Mouse (Mus musculus) heart, embryonic 11.5 days (tissue): ENCODE measurements around the gene Rnf8. TPM values are rescaled to one million over a fixed set of nuclear protein-coding genes. Genes with fewer than 3 reads are reported as not detected.
A peak's percentile ranks its signal among the peaks of the same experiment; 100 is the strongest.

Experiments
- ATAC-seq: fragments of 200-750 bp; cut with Nextera tagmentation; replicated peaks from 2 replicates; pipeline ENCODE4 v1.8.0; 2017; ENCODE audit warnings: moderate library complexity; ENCODE audit not compliant: insufficient number of reproducible peaks, low FRiP score, low TSS enrichment
- H3K27ac ChIP-seq: fragments of 300-500 bp; sonication (generic); 2 replicates; pipeline ENCODE4 v1.5.1; 2014; ENCODE audit warnings: mild to moderate bottlenecking, low read depth, low read length
- H3K27me3 ChIP-seq: fragments of 300-500 bp; sonication (generic); 2 replicates; pipeline ENCODE4 v1.6.1; 2014; ENCODE audit warnings: mild to moderate bottlenecking, low read length, mixed read lengths; ENCODE audit not compliant: control insufficient read depth, insufficient read depth
- H3K36me3 ChIP-seq: fragments of 300-500 bp; sonication (generic); 2 replicates; pipeline ENCODE4 v1.6.1; 2014; ENCODE audit warnings: mild to moderate bottlenecking, low read length, moderate library complexity, mixed read lengths; ENCODE audit not compliant: control insufficient read depth, insufficient read depth
- H3K4me1 ChIP-seq: fragments of 300-500 bp; sonication (generic); 2 replicates; pipeline ENCODE4 v1.6.1; 2014; ENCODE audit warnings: low read length; ENCODE audit not compliant: control insufficient read depth, insufficient read depth
- H3K4me2 ChIP-seq: fragments of 300-500 bp; sonication (generic); 2 replicates; pipeline ENCODE4 v1.6.1; 2014; ENCODE audit warnings: mild to moderate bottlenecking, moderate library complexity
- H3K4me3 ChIP-seq: fragments of 300-500 bp; sonication (generic); 2 replicates; pipeline ENCODE4 v1.5.1; 2014; ENCODE audit warnings: low read depth, low read length
- H3K9ac ChIP-seq: fragments of 300-500 bp; sonication (generic); 2 replicates; pipeline ENCODE4 v1.6.1; 2014; ENCODE audit warnings: mild to moderate bottlenecking, low read depth, low read length, moderate library complexity
- H3K9me3 ChIP-seq: fragments of 300-500 bp; sonication (generic); replicated peaks from 2 replicates; pipeline ENCODE4 v1.6.1; 2016; ENCODE audit warnings: low read length; ENCODE audit not compliant: control insufficient read depth
- WGBS: fragments of 180-500 bp; shearing (Covaris S2); extraction: QIAGEN DNeasy Blood & Tissue Kit; methylation state at CpG from one replicate; pipeline ENCODE4 v1.1.7; 2014; ENCODE audit not compliant: insufficient replicate concordance; 5-methylcytosine and 5-hydroxymethylcytosine counted together
- microRNA-seq: library from miRNA; unstranded; fragments of <30 nt; microRNA quantifications from one replicate; pipeline ENCODE4, GENCODE M21; 2016; ENCODE audit warnings: borderline number of aligned reads
- polyA plus RNA-seq: library from polyadenylated mRNA; unstranded; fragments of >200 nt; fragmentation: Nextera tagmentation; extraction: Ambion mirVana; gene quantifications from 2 replicates; pipeline ENCODE4 v1.2.1, GENCODE M21; 2014

The Rnf8 gene
- polyA plus RNA-seq, 1 experiment from 2014 or later = 66.9 TPM

- no peak overlapping the region for H3K4me3 ChIP-seq
- WGBS = 93% methylated on average over 10 of the region's 10 CpGs
- 0 out of 2 replicates have a peak overlapping the region, but pooled peaks have one; percentile 18 for H3K9ac ChIP-seq
- H3K27ac ChIP-seq = peak overlapping the region; percentile 46; the same call in 1 of the 2 replicates
- ATAC-seq = no peak
- H3K9me3 ChIP-seq = no peaks in the 10 kb centered on the region
- H3K27me3 ChIP-seq = no peaks in the 10 kb centered on the region
- no peak overlapping the region for H3K4me2 ChIP-seq
- peaks cover 33% of the 10 kb centered on the region for H3K36me3 ChIP-seq
- H3K4me1 ChIP-seq = peaks cover 19% of the 10 kb centered on the region
Measured at GRCm38 (mm10) chr17:29688610-29689009, 74.0 kb downstream of the Rnf8 start.

- Histone ChIP-seq H3K9me3 (no peaks in the 10 kb centered on the region), H3K9ac (no peak overlapping the region), H3K4me2 (no peak overlapping the region), H3K27ac (no peak overlapping the region), H3K36me3 (peaks cover 46% of the 10 kb centered on the region), H3K4me3 (no peak overlapping the region), H3K27me3 (no peaks in the 10 kb centered on the region), H3K4me1 (peaks cover 17% of the 10 kb centered on the region)
- ATAC-seq = no peak
- WGBS = 69% methylated on average over 6 of the region's 6 CpGs
Measured at GRCm38 (mm10) chr17:29690257-29690656, 75.7 kb downstream of the Rnf8 start.

GRCm38 (mm10) chr17:29692827-29693226, 78.2 kb downstream of the Rnf8 start:
- H3K4me3 ChIP-seq = no peak overlapping the region
- no peak overlapping the region for H3K4me2 ChIP-seq
- H3K9me3 ChIP-seq = no peaks in the 10 kb centered on the region
- peaks cover 45% of the 10 kb centered on the region for H3K36me3 ChIP-seq
- ATAC-seq = no peak
- peaks cover under 1% of the 10 kb centered on the region for H3K4me1 ChIP-seq
- no peaks in the 10 kb centered on the region for H3K27me3 ChIP-seq
- no peak overlapping the region for H3K27ac ChIP-seq
- 71% methylated on average over 2 of the region's 2 CpGs for WGBS
- no peak overlapping the region for H3K9ac ChIP-seq

GRCm38 (mm10) chr17:29693571-29693970, 79.0 kb downstream of the Rnf8 start:
- Histone ChIP-seq H3K27ac (no peak overlapping the region), H3K27me3 (no peaks in the 10 kb centered on the region), H3K9ac (no peak overlapping the region), H3K36me3 (peaks cover 48% of the 10 kb centered on the region), H3K9me3 (no peaks in the 10 kb centered on the region), H3K4me2 (no peak overlapping the region), H3K4me1 (no peaks in the 10 kb centered on the region; the same call in 1 of the 2 replicates), H3K4me3 (no peak overlapping the region)
- ATAC-seq = no peak
- WGBS = 68% methylated on average over 2 of the region's 2 CpGs

- Histone ChIP-seq H3K4me3 (no peak overlapping the region), H3K36me3 (peaks cover 51% of the 10 kb centered on the region), H3K9ac (no peak overlapping the region), H3K9me3 (no peaks in the 10 kb centered on the region), H3K27ac (no peak overlapping the region), H3K4me2 (no peak overlapping the region), H3K27me3 (no peaks in the 10 kb centered on the region), H3K4me1 (no peaks in the 10 kb centered on the region)
- ATAC-seq = no peak
- 84% methylated on average over 4 of the region's 4 CpGs for WGBS
Measured at GRCm38 (mm10) chr17:29694516-29694915, 79.9 kb downstream of the Rnf8 start.

Small RNA genes within 50 kb of the gene (microRNA-seq; reads per million reads assigned to microRNA genes)
- gene Mir7667 = not detected

Other genes starting within 250 kb of the Rnf8 start
- gene Pim1, start 124.0 kb upstream of the Rnf8 start, polyA plus RNA-seq = 23.5 and 27.3 TPM in 2 replicates
- gene Gm17657, start 65.2 kb upstream of the Rnf8 start, polyA plus RNA-seq = not detected in 2 replicates
- 10.0 and 12.0 TPM in 2 replicates for gene Tbc1d22b, start 65.0 kb upstream of the Rnf8 start, polyA plus RNA-seq
- gene Tmem217, start 62.4 kb upstream of the Rnf8 start, polyA plus RNA-seq = 0.13 and 0.32 TPM in 2 replicates
- 2.3 and 2.9 TPM in 2 replicates for gene Gm28043, start 86 bp downstream of the Rnf8 start, polyA plus RNA-seq
- 99.9 and 101 TPM in 2 replicates for gene Cmtr1, start 45.8 kb downstream of the Rnf8 start, polyA plus RNA-seq
- 18.0 and 19.3 TPM in 2 replicates for gene Ccdc167, start 102.3 kb downstream of the Rnf8 start, polyA plus RNA-seq